Mouse (Mus musculus) stomach, postnatal 0 days (tissue): Measurements from ENCODE around the gene Pde1c.

ENCODE experiments used
- CTCF ChIP-seq: IDR thresholded peaks from 2 replicates; pipeline ENCODE4 v1.5.1; 2016; ENCODE audit warnings: antibody characterized with exemption, low read depth, mild to moderate bottlenecking, moderate library complexity
- EP300 ChIP-seq: optimal IDR thresholded peaks from 2 replicates; pipeline ENCODE3; 2016; ENCODE audit warnings: antibody characterized with exemption

DNA sequence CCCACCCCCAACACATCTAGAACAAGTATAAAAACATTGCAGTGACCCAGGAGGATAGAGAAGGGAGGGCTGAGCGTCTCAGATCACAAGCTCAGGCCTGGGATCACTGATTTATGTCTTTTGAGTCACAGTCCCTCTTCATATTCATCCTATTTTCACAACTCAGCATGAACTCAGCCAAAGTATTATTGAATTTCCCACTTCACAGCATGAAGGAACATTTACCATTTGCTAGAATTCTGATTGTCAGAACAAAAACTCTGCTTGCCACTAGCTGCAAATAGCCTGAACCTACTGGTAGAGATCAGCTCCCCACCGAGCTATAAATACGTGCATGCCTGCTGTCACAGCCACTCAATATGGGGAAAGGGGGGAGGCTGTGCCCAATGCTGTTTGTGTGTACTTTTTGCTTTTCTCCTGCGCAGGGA, 492.5 kb downstream of the Pde1c start:
- TF ChIP-seq CTCF (no peak), EP300 (no peak)
